Mouse (Mus musculus): ENCODE measurements at regions not wholly inside any gene's neighbourhood (a gene's known extent, or its start where the extent isn't known, plus 50 kb on each side); places are given as distances from the start of the nearest gene placed in this dataset.

DNA sequence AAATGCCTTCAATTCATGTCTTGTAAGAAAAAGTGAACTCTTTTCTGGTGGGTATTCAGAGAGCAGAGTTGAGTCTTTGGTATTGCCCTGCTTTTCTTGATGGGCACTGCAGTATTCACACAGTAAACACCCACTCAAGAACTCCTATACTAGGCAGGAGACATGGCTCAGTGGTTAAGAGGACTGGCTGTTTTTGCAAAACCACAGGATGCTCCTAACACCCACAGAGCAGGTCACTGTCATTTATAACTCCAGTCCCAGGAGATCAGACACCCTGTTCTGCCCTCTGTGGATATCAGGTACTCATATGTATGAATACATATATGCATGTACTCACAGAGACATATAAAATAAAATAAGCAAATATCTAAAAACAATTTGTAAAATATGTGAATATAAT lies 238.5 kb downstream of the Mex3b start:
- ATAC-seq, result no peak

DNA sequence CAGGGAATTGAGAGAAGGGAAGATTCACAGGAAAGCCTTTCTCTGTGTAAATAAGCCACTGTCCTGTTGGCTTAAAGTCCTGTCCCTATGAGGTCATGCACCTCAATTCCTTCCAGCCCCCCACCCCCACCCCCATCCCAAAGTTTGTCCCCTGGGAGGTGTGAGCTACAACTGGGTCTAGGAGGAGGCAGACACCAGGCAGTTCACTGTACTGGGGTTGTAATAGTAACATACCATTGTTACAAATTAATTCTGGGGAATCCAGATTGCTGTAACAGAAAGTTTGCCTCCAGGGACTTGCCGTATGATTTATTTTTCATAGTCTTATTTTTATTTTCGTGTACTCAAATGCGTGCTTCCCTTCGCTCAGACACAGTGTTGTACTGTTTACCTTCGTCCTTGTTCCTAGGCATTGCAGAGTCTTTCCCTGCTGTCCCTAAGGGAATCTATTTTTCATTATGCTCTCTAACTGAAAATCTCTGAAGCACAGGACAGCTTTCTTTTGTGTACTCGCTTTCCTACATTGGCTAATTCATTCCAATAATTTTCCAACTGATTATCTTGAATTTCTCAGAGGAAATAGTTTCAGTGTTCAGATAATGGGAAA lies 244.2 kb downstream of the Mex3b start:
- no peaks in the 10 kb centered on the region for H3K9me3 ChIP-seq (ENCODE audit: low read length)
- no peak for TF ChIP-seq CTCF (IDR thresholded peaks at IDR 0.05; ENCODE audit: low read depth)
- TF ChIP-seq EP300 (IDR thresholded peaks at IDR 0.05; ENCODE audit: low read depth), result no peak
- no peaks in the 10 kb centered on the region for H3K27me3 ChIP-seq (ENCODE audit: insufficient read depth, low read length)
- ATAC-seq, result no peak
- DNase-seq, result no peak
- H3K4me3 ChIP-seq (ENCODE audit: low read depth, low read length), result no peak overlapping the region
- no peak overlapping the region for H3K9ac ChIP-seq (replicated peaks)
- no peaks in the 10 kb centered on the region for H3K4me1 ChIP-seq (ENCODE audit: insufficient read depth)
- no peak overlapping the region for H3K4me2 ChIP-seq (ENCODE audit: low read depth, low read length)
- no peak overlapping the region for H3K27ac ChIP-seq (ENCODE audit: low read depth)
- 85% methylated on average over 6 of the region's 6 CpGs for WGBS (ENCODE audit: insufficient replicate concordance)
- H3K36me3 ChIP-seq (replicated peaks; ENCODE audit: insufficient read depth, low read length), result no peaks in the 10 kb centered on the region

More for the DNA sequence above, 238.5 kb downstream of the Mex3b start:
- Histone ChIP-seq H3K4me3 (ENCODE audit: low read depth, low read length) (no peak overlapping the region), H3K27me3 (ENCODE audit: insufficient read depth, low read length) (no peaks in the 10 kb centered on the region), H3K4me2 (ENCODE audit: low read depth, low read length) (no peak overlapping the region), H3K36me3 (replicated peaks; ENCODE audit: insufficient read depth, low read length) (no peaks in the 10 kb centered on the region), H3K27ac (ENCODE audit: low read depth) (no peak overlapping the region), H3K9ac (replicated peaks) (no peak overlapping the region), H3K4me1 (ENCODE audit: insufficient read depth) (no peaks in the 10 kb centered on the region), H3K9me3 (ENCODE audit: low read length) (no peaks in the 10 kb centered on the region)
- TF ChIP-seq EP300 (IDR thresholded peaks at IDR 0.05; ENCODE audit: low read depth), result no peak
- no peak for TF ChIP-seq CTCF (IDR thresholded peaks at IDR 0.05; ENCODE audit: low read depth)
- no peak for DNase-seq

DNA sequence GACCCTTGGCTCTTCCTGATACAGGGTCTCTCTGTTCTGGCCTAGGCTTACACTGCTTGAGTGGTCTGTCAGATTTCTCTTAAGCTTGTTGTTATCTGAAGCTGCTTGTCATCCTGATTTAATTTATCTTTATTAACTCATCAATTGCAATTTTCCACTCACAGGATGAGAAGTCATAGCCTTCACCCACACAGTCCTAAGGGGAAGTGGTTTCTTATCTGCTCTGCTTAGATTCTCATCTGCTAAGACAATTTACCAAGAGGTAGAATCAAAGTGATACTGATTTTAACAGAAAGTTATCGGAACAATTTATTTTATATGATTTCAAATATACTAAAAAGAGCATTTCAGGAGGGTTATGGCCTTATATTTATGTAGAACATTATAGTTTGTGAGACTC lies 249.4 kb downstream of the Mex3b start:
- Histone ChIP-seq H3K27ac (ENCODE audit: low read depth) (no peak overlapping the region), H3K4me3 (ENCODE audit: low read depth, low read length) (no peak overlapping the region), H3K9me3 (ENCODE audit: low read length) (no peaks in the 10 kb centered on the region), H3K4me2 (ENCODE audit: low read depth, low read length) (no peak overlapping the region), H3K36me3 (replicated peaks; ENCODE audit: insufficient read depth, low read length) (no peaks in the 10 kb centered on the region), H3K27me3 (ENCODE audit: insufficient read depth, low read length) (no peaks in the 10 kb centered on the region), H3K9ac (replicated peaks) (no peak overlapping the region), H3K4me1 (ENCODE audit: insufficient read depth) (no peaks in the 10 kb centered on the region)
- no peak for TF ChIP-seq CTCF (IDR thresholded peaks at IDR 0.05; ENCODE audit: low read depth)
- DNase-seq (no peak), ATAC-seq (no peak)
- WGBS (ENCODE audit: insufficient replicate concordance), result 53% methylated on average over 1 of the region's 1 CpGs

DNA sequence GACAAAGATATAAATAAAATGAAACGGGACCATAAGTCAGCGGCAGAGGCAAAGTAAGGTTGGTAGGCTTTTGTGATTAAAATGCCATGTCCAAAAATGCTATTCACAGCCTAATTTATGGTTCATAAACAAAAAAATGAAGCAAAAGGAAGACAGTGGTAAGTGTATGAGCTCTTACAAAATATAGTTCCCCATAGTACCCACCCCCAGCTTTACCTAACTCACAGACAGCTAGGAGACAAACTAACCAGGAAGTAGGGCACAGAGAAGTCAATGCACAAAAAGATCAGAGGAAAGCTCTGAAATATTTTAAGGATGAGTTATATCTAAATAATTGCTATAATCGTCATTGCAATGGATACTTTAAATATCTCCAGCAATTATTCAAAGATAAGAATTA lies 249.9 kb downstream of the Mex3b start:
- H3K27ac ChIP-seq (ENCODE audit: low read depth), result no peak overlapping the region
- no peaks in the 10 kb centered on the region for H3K27me3 ChIP-seq (ENCODE audit: insufficient read depth, low read length)
- no peaks in the 10 kb centered on the region for H3K9me3 ChIP-seq (ENCODE audit: low read length)
- H3K4me3 ChIP-seq (ENCODE audit: low read depth, low read length), result no peak overlapping the region
- TF ChIP-seq EP300 (IDR thresholded peaks at IDR 0.05; ENCODE audit: low read depth), result no peak
- TF ChIP-seq CTCF (IDR thresholded peaks at IDR 0.05; ENCODE audit: low read depth), result no peak
- H3K4me2 ChIP-seq (ENCODE audit: low read depth, low read length), result no peak overlapping the region
- H3K36me3 ChIP-seq (replicated peaks; ENCODE audit: insufficient read depth, low read length), result no peaks in the 10 kb centered on the region
- no peak for DNase-seq
- WGBS (ENCODE audit: insufficient replicate concordance), result 69% methylated on average over 3 of the region's 3 CpGs
- no peak overlapping the region for H3K9ac ChIP-seq (replicated peaks)
- no peaks in the 10 kb centered on the region for H3K4me1 ChIP-seq (ENCODE audit: insufficient read depth)
- no peak for ATAC-seq

DNA sequence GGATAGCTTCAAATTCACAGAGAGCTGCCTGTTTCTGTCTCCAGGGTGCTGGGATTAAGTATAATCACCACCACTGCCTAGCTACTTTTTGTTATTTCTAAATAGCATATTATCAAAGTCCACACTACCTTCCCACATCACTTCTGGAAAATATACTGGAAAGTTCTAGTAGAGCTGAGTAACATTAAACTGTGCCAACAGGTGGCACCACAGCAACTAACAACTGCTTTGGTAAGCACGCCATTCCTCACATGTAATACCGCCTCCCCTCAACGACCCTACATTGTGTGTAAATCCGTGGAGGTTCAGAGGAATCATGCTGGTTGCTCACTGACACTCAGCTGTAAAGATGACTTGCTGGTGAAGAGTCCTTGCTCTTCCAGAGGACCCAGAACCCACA lies 259.1 kb downstream of the Mex3b start:
- TF ChIP-seq EP300 (IDR thresholded peaks at IDR 0.05; ENCODE audit: low read depth) (no peak), CTCF (IDR thresholded peaks at IDR 0.05; ENCODE audit: low read depth) (no peak; the same call in 1 of the 2 replicates)
- DNase-seq (no peak), ATAC-seq (no peak)
- 53% methylated on average over 4 of the region's 4 CpGs for WGBS (ENCODE audit: insufficient replicate concordance)
- Histone ChIP-seq H3K9me3 (ENCODE audit: low read length) (no peaks in the 10 kb centered on the region), H3K36me3 (replicated peaks; ENCODE audit: insufficient read depth, low read length) (no peaks in the 10 kb centered on the region), H3K9ac (replicated peaks) (no peak overlapping the region), H3K4me1 (ENCODE audit: insufficient read depth) (no peaks in the 10 kb centered on the region), H3K27me3 (ENCODE audit: insufficient read depth, low read length) (no peaks in the 10 kb centered on the region), H3K4me3 (ENCODE audit: low read depth, low read length) (no peak overlapping the region), H3K4me2 (ENCODE audit: low read depth, low read length) (no peak overlapping the region), H3K27ac (ENCODE audit: low read depth) (no peak overlapping the region)

DNA sequence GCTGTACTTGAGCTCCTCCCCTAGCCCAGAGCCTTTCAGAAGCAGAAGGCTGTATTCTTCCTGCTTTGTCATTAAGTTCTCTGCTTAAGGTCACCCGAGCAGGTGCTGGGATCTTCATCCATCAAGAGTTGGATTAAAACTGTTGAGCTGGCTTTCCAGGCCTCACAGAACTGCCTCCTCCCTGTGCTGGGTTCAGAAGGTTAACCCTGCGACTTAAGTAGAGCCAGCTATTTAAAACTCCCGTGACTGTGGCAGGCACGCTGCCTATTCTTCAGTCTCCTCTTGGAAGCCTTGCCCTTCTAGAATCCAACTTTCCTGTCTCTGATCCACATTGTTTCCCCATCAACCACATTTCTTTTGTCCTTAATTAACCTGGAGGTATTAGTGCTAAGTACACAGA lies 273.1 kb downstream of the Mex3b start:
- Histone ChIP-seq H3K27ac (ENCODE audit: low read depth) (no peak overlapping the region), H3K9me3 (ENCODE audit: low read length) (no peaks in the 10 kb centered on the region), H3K4me2 (ENCODE audit: low read depth, low read length) (no peak overlapping the region), H3K9ac (replicated peaks) (no peak overlapping the region), H3K27me3 (ENCODE audit: insufficient read depth, low read length) (no peaks in the 10 kb centered on the region), H3K36me3 (replicated peaks; ENCODE audit: insufficient read depth, low read length) (no peaks in the 10 kb centered on the region), H3K4me3 (ENCODE audit: low read depth, low read length) (no peak overlapping the region), H3K4me1 (ENCODE audit: insufficient read depth) (no peaks in the 10 kb centered on the region)
- WGBS (ENCODE audit: insufficient replicate concordance), result 66% methylated on average over 4 of the region's 4 CpGs
- no peak for ATAC-seq
- no peak for DNase-seq
- TF ChIP-seq EP300 (IDR thresholded peaks at IDR 0.05; ENCODE audit: low read depth) (no peak), CTCF (IDR thresholded peaks at IDR 0.05; ENCODE audit: low read depth) (no peak)

DNA sequence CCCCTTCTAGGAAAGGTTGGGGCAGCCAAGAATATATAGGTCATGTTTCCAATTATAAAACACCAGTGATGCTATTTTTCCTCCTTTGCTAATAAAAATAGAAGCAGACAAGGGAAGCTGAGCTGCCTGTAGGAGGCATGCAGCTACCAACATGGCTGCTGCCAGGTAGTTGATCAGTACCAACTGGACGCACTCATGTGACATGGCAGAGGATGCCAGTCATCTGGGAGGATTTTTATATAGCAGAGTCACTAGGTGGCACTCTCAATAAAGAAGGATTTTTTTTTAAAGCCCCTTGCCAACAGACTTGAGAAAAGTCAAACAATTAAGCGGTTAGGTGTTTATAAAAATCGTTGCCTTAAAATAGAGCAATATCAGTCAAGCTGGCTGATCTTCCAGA lies 273.5 kb downstream of the Mex3b start:
- Histone ChIP-seq H3K4me3 (ENCODE audit: low read depth, low read length) (no peak overlapping the region), H3K36me3 (replicated peaks; ENCODE audit: insufficient read depth, low read length) (no peaks in the 10 kb centered on the region), H3K27me3 (ENCODE audit: insufficient read depth, low read length) (no peaks in the 10 kb centered on the region), H3K9me3 (ENCODE audit: low read length) (no peaks in the 10 kb centered on the region), H3K4me1 (ENCODE audit: insufficient read depth) (no peaks in the 10 kb centered on the region), H3K9ac (replicated peaks) (no peak overlapping the region), H3K27ac (ENCODE audit: low read depth) (no peak overlapping the region), H3K4me2 (ENCODE audit: low read depth, low read length) (no peak overlapping the region)
- ATAC-seq, result no peak
- TF ChIP-seq EP300 (IDR thresholded peaks at IDR 0.05; ENCODE audit: low read depth), result no peak
- TF ChIP-seq CTCF (IDR thresholded peaks at IDR 0.05; ENCODE audit: low read depth), result no peak
- DNase-seq, result no peak
- 85% methylated on average over 3 of the region's 3 CpGs for WGBS (ENCODE audit: insufficient replicate concordance)
